Mouse (Mus musculus) left cerebral cortex, adult 11 months (tissue): ENCODE results near the gene Higd1a.
A peak's percentile ranks its signal among the peaks of the same experiment; 100 is the strongest.

ENCODE experiments used
- DNase-seq: peaks from one replicate; pipeline ENCODE4 v3.0.0; 2022; ENCODE audit warnings: low spot score

The Higd1a gene

GRCm38 (mm10) chr9:121838008-121838407, 20.2 kb downstream of the Higd1a start:
- DNase-seq = no peak

DNA sequence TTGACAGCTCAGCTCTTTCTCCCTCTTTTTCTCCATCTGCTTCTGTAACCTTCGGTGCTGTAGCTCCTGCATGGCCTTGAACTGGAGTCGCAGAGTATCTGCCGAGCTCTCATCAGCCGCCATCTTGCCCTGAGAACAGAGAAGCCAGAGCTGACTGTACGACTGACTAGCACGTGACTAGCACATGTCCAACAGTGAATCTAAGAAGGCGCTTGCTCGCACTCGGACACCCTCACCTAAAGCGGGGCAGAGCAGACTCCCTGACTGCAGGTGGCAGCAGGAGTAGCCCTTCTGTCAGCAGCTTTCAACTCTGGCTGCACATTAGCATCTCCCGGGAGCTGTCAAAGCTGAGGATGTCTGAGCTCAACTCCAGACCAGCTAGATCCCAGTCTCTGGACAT, 24.3 kb downstream of the Higd1a start:
- no peak for DNase-seq

DNA sequence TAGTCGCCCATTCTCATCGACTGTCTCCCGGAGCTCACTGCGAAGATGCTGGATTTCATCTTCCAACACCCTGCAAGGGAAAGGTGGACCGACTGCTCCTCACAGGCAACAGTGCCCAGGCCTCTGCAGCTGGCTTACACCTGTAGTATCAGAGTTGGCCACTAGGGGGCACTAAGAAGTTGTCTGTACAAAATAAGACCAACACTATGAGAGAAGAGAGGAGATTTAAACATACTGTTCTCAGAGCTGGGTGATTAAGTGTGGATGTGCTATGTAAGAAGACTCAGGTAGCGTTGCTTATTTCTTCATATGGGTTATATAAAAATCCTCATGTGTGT, 27.2 kb downstream of the Higd1a start:
- DNase-seq = peak; percentile 80

DNA sequence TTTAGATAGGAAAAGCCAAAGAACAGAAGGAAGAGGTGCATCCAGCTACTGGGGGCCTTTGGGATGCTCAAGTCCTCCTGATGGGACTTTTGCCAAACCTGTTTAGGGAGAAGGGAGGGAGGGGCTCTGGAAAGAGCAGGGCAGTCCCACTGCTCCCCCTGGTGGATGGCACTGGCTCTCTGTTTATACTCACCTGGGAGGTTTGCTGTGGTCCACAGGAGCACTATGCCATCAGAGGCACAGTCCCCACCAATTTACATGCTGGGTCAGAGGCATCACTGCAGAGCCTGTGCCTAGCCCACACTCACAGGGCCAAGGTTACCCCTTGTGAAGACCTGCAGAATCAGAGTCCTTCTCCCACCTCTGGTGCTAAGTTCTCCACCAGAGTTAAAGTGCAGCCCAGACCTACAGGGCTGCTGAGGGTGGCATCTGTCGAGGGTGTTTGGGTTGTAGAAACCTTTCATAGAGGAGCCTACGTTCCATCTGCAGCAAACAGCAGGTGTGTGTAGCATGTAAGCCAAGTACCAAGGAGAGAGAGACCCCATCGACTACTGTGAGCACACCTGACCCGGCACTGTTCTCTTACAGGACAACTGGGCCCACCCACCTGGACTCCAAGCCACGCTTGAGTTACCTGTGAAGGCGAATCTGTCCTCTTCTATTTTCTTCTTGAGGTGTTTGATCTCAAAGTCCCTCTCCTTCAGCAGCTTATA, 27.8 kb downstream of the Higd1a start:
- no peak for DNase-seq

DNA sequence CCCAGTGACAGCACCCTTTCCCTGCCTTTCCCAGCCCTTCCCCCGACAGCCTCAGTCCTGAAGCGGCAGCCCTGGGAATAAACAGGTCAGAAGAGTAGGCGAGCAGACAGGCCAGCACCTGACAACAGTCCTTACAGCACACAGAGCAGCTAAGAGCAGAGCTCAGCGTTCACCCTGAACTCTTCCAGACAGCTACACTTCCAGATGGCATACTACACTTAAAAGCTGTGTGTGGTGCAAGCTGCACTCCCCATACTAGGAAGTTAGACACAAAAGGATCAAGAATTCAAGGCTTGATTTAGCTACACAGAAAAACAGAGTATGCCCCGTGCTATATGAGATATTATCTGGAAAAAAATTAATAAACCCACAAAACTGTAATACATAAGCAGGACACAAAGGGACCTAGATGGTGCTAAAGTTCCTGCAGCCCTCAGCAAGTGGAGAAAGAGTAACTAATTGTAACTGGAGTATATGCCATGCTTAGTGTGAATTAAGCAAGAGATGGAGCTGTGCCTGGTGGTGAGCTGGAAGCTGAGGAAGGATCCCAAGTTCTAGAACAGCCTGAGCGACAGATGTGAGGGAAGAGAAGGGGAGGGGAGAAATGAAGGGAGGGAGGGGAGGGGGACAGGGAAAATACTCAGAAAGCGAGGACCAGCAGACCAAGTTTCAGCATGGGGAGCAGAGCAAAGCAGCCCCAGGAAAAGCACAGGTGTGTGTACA, 28.7 kb downstream of the Higd1a start:
- DNase-seq = no peak

GRCm38 (mm10) chr9:121828314-121828713, 29.8 kb downstream of the Higd1a start:
- DNase-seq = no peak

- no peak for DNase-seq
Observed at GRCm38 (mm10) chr9:121826356-121826755, 31.8 kb downstream of the Higd1a start.

DNA sequence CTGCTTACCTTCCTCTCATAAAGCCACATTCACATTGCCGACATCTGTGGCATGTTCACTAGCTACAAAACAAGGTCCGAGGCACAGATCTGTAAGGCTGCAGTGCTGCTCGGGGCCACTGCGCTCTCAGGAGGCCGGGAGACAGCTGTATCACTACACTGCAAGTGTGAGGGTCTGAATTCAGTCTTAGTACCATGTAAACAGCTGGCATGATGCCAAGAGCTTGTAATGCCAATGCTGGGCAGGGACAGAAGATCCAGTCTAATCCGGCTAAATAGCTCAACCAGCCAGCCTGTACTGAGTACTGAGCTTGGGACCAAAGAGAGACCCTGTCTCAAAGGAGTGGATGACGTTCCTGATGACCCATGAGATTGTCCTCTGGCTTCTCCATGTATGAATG, 34.2 kb downstream of the Higd1a start:
- no peak for DNase-seq

DNA sequence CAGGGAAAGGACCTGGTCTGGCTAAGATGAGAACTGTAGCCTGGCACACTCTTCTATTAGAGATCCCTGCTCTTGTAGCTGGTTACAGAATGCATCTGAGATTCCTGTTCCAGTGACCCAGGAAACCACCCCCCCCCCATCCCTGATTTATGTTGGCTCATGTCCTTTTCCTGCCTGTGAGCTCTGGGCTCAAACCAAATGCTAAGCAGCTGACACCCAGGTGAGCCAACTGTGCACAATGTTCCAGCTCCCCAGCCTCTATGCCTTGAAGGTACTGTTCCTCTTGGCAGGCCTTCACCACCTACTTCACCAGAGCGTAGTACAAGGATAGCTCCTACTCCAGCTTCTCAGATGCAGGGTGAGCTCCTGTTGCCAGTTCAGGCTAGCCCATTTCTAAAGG, 35.1 kb downstream of the Higd1a start:
- no peak for DNase-seq

DNA sequence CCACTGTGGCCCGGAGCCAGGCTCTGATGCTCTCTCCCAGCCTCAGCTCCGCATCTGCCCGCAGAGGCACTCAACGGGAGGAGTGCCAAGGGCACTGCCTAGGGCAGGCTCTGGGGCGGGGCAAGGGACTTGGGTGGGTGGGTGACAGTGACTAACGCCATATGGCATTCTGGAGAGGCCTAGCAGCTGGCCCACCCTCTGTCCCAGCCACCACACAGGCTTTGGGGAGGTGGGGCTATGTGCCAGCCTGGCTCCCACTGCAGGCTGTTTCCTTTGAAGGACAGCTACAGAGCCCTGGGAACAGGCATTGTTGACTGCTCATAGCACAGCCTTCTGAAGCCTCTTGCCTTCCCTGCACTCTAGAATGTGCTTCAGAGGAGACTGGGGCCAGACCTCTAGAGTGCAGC, 35.6 kb downstream of the Higd1a start:
- DNase-seq = no peak

DNA sequence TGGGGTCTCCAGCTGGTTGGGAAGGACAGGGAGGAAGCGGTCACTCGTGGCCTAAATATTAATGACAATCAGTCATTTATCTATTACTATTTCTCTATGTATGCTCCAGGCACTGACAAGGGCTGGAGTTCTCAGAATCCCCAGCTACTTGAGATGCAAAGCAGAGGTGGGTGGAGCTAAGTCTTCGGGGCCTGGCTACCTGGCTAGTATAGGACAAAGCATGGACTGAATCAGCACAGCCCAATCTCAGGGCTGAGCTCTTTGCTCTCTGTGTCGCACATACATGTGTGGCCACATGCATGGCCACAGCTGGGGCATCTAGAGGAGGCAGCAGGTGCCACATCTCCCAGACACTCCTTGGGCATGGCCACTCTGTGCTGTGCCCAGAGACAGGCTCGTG, 37.4 kb downstream of the Higd1a start:
- no peak for DNase-seq

DNA sequence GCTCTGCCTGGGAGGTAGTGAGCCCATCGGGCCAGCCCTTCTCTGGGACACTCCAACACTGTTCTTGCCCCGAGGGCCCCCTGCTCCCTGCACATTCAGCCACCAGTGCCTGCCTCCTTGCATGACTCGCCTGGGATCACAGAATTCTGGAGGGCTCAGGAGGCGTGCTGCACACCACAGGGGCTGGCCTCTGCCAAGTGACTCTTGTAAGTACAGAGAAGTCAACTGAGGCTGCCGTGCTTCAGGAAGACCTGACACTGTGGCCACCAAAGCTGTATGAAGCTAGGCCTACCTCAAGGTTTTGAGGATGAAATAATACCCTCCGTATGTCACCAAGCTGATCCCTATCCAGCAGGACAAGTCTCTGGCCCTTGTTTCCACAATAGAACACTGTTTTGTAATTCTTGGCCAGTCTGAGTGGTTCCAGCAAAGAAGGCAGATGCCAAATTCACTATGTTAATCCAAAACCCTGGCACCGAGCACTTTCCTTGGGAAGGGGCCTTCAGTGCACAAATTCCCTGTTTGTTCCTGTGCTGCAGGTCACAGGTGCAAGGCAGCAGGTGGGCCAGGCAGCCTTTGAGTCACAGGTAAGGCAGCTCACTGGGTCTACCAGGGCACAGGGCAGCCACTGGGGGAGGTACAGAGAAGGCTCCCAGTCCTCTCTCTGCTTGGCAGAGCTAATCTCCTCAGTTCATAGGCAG, 38.2 kb downstream of the Higd1a start:
- no peak for DNase-seq

DNA sequence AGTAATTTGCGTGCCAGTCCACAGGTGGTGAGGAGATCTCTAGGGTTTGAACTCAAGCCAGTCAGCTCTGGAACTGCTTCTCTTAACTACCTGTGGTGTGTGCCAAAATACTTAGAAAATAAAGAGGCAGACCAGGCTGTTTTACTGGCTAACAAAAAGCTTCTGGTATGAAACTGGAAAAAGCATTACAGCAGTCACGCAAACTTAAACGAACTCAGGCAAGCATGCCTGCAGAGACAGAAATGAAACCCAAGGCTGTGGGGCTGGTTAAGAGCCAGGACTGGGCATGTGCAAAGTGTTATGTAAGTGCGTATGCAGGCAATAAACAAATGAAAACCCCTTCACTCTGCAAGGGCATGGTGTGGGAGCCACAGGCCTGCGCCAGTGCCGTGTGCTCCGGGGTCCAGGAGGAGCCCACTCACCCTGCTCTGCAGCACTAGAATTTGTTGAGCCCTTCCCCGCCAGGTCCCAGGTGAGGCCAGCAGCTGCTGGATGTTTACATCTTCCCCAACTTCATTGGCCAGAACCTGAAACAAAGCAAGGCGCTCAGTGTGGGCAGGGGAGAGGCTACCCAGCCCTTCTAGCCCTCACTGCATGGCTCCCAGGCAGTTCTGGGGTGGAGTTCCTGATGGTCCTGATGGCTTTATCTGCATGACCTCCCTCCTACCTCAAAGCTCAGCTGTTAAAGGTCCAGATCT, 38.9 kb downstream of the Higd1a start:
- no peak for DNase-seq

DNA sequence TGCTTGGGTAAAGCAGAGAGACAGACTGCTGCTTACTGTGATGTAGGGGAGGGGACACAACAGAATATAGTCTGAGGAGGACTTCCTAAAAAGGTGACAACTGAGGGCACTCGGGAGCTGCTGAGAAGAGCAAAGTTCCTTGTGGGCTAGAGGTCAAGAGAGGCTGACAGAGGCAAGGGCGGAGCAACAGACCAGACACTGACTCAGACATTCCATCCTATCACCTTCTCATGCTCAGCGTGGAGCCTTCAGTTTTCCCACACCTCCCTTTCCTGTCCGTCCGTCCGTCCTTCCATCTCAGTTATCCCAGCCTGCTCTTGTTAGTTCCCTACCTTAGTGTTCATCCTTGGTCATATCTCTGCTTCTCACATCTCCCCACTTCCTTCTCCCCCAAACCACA, 43.0 kb downstream of the Higd1a start:
- DNase-seq = no peak

DNA sequence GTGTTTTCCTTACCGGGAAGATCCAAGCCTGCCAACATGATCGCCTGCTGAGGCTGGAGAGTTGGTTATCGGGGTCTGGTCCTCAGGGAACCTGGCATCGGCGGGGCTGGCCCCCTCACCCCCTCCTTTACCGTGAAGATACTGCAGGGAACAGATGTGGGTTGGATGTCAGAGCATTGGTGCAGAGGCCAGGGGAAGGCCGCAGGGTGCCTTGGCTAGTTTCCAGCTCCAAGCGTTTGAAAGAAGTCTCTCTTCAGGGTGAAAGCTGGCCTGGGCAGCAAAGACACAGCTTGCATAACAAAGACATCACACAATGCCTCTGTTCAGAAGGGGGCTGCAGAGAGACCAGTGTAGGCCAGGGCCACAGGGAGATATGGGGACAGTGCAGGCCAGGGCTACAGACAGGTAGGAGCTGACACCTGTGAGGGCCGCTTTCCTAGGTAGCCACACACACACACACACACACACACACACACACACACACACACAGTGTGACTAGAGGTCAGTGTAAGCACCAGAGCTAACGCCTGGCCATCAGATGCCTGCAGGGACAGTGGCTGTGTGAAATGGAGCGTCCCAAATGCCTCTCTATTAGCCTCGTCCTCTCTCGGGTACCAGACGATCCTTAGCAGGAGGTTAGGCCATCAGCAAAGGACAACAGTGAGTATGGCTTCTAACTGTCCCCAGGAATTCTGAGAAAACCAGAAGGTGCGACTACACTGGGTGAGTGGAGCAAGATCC, 47.9 kb downstream of the Higd1a start:
- DNase-seq = peak; percentile 73

- DNase-seq = no peak
Observed at GRCm38 (mm10) chr9:121808511-121808910, 49.7 kb downstream of the Higd1a start.

- DNase-seq = no peak
Observed at GRCm38 (mm10) chr9:121807947-121808346, 50.2 kb downstream of the Higd1a start.

DNA sequence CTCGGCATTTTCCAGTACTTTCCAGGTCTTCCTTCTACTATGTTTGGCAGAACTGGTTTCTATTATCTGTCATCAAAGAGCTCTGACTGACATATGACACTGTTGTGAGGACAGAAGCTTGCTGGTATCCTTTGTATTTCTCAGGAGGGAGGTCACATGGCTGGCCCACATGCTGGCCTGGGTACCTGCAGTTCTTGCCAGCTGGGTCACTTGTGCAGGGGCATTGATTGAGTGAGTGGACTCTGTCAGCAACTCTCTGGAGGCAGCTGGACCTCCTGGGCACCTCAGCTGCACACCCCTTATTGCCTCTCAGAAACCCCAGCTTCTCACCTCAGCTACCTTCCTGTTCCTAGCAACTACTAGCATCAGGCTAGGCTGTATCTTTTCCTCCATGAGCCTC, 50.6 kb downstream of the Higd1a start:
- DNase-seq = no peak

GRCm38 (mm10) chr9:121802747-121803146, 55.4 kb downstream of the Higd1a start:
- DNase-seq = no peak

GRCm38 (mm10) chr9:121798887-121799520, 59.2 kb downstream of the Higd1a start:
- no peak for DNase-seq
